Mouse (Mus musculus) neural tube, embryonic 10.5 days (tissue): ENCODE results near the gene Nploc4.

Experiments used
- DNase-seq: peaks from one replicate; pipeline ENCODE4 v3.0.0-alpha.2; 2017; ENCODE audit warnings: low spot score; ENCODE audit errors: extremely low spot score

The Nploc4 gene

DNA sequence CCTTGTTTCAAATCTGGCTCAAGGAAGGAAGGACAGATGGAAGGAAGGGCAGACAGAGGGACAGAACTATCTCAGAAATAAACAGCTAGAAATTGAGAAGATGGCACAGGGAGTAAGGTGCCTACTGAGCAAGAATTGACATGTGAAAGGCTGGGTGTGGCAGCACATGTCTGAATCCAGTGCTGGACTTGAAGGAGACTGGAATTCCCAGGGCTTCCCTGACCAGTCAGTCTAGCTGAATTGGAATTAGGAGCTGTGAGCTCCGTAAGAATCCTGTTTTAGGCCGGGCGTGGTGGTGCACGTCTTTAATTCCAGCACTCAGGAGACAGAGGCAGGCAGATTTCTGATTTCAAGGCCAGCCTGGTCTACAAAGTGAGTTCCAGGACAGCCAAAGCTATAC, 95.8 kb downstream of the Nploc4 start:
- DNase-seq, result peak; percentile 13

DNA sequence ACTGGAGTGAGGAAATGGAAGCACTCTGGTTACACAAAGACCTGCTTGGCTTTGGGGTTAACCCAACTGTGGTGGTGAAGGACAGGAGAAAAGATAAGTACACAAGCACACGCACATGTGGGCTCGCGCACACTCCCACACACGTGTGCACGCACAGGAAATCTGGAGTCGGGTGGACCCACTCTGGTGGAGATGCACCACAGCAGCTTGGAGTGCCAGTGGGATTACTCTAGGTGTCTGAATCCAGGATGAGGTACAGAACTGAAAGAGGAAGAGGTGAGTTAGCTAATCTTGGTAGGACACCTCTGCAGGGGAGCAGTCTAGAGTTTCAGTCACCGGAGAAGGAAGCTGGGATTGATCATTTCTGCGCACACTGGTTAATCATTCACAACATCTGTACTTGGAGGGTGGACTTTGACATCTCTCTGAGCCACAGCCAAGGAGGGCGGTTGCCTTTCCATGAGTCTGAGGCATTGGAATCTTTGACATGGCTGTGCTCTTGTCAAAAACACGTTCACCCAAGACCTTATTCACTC, 97.5 kb downstream of the Nploc4 start:
- peak; percentile 11 for DNase-seq

GRCm38 (mm10) chr11:120338786-120339185, 98.7 kb downstream of the Nploc4 start:
- DNase-seq, result no peak

GRCm38 (mm10) chr11:120337447-120337846, 100.1 kb downstream of the Nploc4 start:
- peak; percentile 10 for DNase-seq

DNA sequence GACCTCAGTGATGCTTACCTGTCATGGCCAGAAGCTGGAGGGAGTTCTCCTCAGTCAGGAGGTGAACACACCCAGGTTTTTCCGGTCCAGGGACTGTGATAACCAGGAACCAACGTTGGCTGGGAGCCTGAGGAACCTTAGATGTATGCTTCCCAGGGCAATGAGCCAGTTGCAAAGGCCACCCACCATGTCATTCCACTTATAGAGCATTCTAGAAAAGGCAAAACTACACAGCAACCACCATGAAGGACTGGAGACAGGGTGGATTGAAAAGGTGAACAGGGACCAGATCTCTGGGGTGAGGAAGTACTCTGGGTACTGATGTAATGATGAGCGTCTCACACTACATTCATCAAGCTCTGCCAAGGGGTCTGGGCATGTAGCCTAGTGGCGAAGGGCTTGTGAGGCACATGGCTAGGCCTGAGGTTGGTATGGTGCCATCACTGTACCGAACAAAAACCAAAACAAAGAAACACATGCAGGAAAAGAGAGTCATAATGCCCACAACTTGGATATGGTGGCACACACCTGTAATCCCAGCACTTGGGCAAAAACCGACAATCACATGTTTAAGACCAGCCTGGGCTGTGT, 102.0 kb downstream of the Nploc4 start:
- peak; percentile 5 for DNase-seq
